Mouse (Mus musculus): ENCODE measurements around the gene Otud7b. TPM values are rescaled to one million over a fixed set of nuclear protein-coding genes. Genes with fewer than 3 reads are reported as not detected.

Otud7b gene
- polyA plus RNA-seq, 1 experiment from 2014 or later: 7.7 TPM

GRCm38 (mm10) chr3:96151836-96152235, 47.5 kb downstream of the Otud7b start:
- Histone ChIP-seq H3K9ac (ENCODE audit: low read depth, low read length) (no peak overlapping the region), H3K4me1 (ENCODE audit: control insufficient read depth, low read depth, low read length) (no peaks in the 10 kb centered on the region), H3K36me3 (ENCODE audit: control insufficient read depth, insufficient read depth) (peaks cover 22% of the 10 kb centered on the region), H3K4me2 (ENCODE audit: low read depth, low read length) (no peak overlapping the region), H3K27ac (ENCODE audit: low read length) (no peak overlapping the region), H3K27me3 (ENCODE audit: control insufficient read depth, insufficient read depth, low read depth, low read length) (no peaks in the 10 kb centered on the region), H3K4me3 (ENCODE audit: low read depth, low read length) (no peak overlapping the region), H3K9me3 (replicated peaks; ENCODE audit: control insufficient read depth, low read length) (no peaks in the 10 kb centered on the region)
- ATAC-seq (ENCODE audit: low read depth): no peak
- WGBS (ENCODE audit: insufficient replicate concordance): 64% methylated on average over 7 of the region's 7 CpGs

GRCm38 (mm10) chr3:96152611-96153010, 48.3 kb downstream of the Otud7b start:
- H3K36me3 ChIP-seq (ENCODE audit: control insufficient read depth, insufficient read depth): peaks cover 22% of the 10 kb centered on the region
- H3K9ac ChIP-seq (ENCODE audit: low read depth, low read length): no peak overlapping the region
- 86% methylated on average over 5 of the region's 5 CpGs for WGBS (ENCODE audit: insufficient replicate concordance)

GRCm38 (mm10) chr3:96155501-96155900, 51.2 kb downstream of the Otud7b start:
- peaks cover 4% of the 10 kb centered on the region for H3K4me1 ChIP-seq (ENCODE audit: control insufficient read depth, low read depth, low read length)
- no peak for ATAC-seq (ENCODE audit: low read depth)
- peaks cover 22% of the 10 kb centered on the region for H3K36me3 ChIP-seq (ENCODE audit: control insufficient read depth, insufficient read depth)
- no peak overlapping the region for H3K27ac ChIP-seq (ENCODE audit: low read length)
- no peak overlapping the region for H3K4me2 ChIP-seq (ENCODE audit: low read depth, low read length)
- 80% methylated on average over 8 of the region's 8 CpGs for WGBS (ENCODE audit: insufficient replicate concordance)
- peaks cover 8% of the 10 kb centered on the region for H3K27me3 ChIP-seq (ENCODE audit: control insufficient read depth, insufficient read depth, low read depth, low read length)
- H3K9ac ChIP-seq (ENCODE audit: low read depth, low read length): no peak overlapping the region
- no peak overlapping the region for H3K4me3 ChIP-seq (ENCODE audit: low read depth, low read length)
- no peaks in the 10 kb centered on the region for H3K9me3 ChIP-seq (replicated peaks; ENCODE audit: control insufficient read depth, low read length)

More at GRCm38 (mm10) chr3:96152611-96153010, 48.3 kb downstream of the Otud7b start:
- Histone ChIP-seq H3K27ac (ENCODE audit: low read length) (no peak overlapping the region), H3K4me2 (ENCODE audit: low read depth, low read length) (no peak overlapping the region), H3K27me3 (ENCODE audit: control insufficient read depth, insufficient read depth, low read depth, low read length) (no peaks in the 10 kb centered on the region), H3K4me3 (ENCODE audit: low read depth, low read length) (no peak overlapping the region), H3K4me1 (ENCODE audit: control insufficient read depth, low read depth, low read length) (no peaks in the 10 kb centered on the region), H3K9me3 (replicated peaks; ENCODE audit: control insufficient read depth, low read length) (no peaks in the 10 kb centered on the region)
- no peak for ATAC-seq (ENCODE audit: low read depth)

- Histone ChIP-seq H3K36me3 (ENCODE audit: control insufficient read depth, insufficient read depth) (peaks cover 2% of the 10 kb centered on the region), H3K4me3 (ENCODE audit: low read depth, low read length) (no peak overlapping the region), H3K9me3 (replicated peaks; ENCODE audit: control insufficient read depth, low read length) (no peaks in the 10 kb centered on the region), H3K27me3 (ENCODE audit: control insufficient read depth, insufficient read depth, low read depth, low read length) (peaks cover 34% of the 10 kb centered on the region), H3K4me1 (ENCODE audit: control insufficient read depth, low read depth, low read length) (peaks cover 4% of the 10 kb centered on the region), H3K9ac (ENCODE audit: low read depth, low read length) (no peak overlapping the region; the same call in 1 of the 2 replicates), H3K4me2 (ENCODE audit: low read depth, low read length) (no peak overlapping the region), H3K27ac (ENCODE audit: low read length) (peak overlapping the region; percentile 45; the same call in 1 of the 2 replicates)
- no peak; the same call in 1 of the 2 replicates for ATAC-seq (ENCODE audit: low read depth)
- 59% methylated on average over 4 of the region's 4 CpGs for WGBS (ENCODE audit: insufficient replicate concordance)
Measured at GRCm38 (mm10) chr3:96159820-96160219, 55.5 kb downstream of the Otud7b start.

GRCm38 (mm10) chr3:96160222-96160802, 56.0 kb downstream of the Otud7b start:
- ATAC-seq (ENCODE audit: low read depth): peak; percentile 53
- no peak overlapping the region for H3K4me2 ChIP-seq (ENCODE audit: low read depth, low read length)
- WGBS (ENCODE audit: insufficient replicate concordance): 39% methylated on average over 4 of the region's 4 CpGs

DNA sequence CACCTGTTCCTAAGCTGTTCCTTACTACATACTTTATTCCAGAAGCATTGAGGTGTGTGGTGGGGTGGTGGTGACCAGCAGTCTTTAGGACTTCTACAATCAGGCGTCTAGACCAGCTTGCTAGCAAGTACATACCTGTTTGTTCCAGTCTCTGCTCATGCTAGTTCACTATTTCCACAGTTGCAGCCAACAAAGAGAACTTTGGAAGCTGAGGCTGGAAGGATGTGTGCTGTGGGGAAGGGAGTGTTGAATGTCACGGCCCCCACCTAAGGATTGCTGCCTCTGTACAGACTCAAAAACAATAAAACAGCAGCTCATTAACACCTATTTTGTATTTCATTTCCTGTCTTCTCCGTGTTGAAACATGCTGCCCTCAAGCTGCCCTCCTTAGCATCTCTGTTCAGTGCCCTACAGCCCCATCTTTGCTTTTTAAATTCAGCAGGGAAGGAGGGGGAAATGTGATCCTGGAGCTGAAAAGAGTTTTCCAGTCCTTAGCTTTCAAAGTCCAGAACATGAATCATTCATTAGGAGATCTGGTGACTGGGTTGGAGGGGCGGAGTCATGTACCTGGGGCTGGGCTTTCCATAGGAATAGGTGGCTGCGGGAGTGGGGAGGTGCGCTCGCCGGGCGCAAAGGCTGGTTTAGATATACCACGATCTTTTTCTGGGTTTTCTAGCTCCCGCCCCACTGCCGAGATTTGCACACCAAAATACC, 56.6 kb downstream of the Otud7b start:
- Histone ChIP-seq H3K27ac (ENCODE audit: low read length) (peak overlapping the region; percentile 79), H3K9me3 (replicated peaks; ENCODE audit: control insufficient read depth, low read length) (no peaks in the 10 kb centered on the region), H3K4me2 (ENCODE audit: low read depth, low read length) (peak overlapping the region; percentile 61), H3K4me1 (ENCODE audit: control insufficient read depth, low read depth, low read length) (peaks cover 4% of the 10 kb centered on the region), H3K9ac (ENCODE audit: low read depth, low read length) (peak overlapping the region; percentile 46), H3K36me3 (ENCODE audit: control insufficient read depth, insufficient read depth) (no peaks in the 10 kb centered on the region), H3K4me3 (ENCODE audit: low read depth, low read length) (peak overlapping the region; percentile 47), H3K27me3 (ENCODE audit: control insufficient read depth, insufficient read depth, low read depth, low read length) (peaks cover 34% of the 10 kb centered on the region)
- WGBS (ENCODE audit: insufficient replicate concordance): 4% methylated on average over 12 of the region's 12 CpGs
- ATAC-seq (ENCODE audit: low read depth): peak; percentile 76

More at GRCm38 (mm10) chr3:96160222-96160802, 56.0 kb downstream of the Otud7b start:
- Histone ChIP-seq H3K4me3 (ENCODE audit: low read depth, low read length) (no peak overlapping the region), H3K27me3 (ENCODE audit: control insufficient read depth, insufficient read depth, low read depth, low read length) (peaks cover 34% of the 10 kb centered on the region), H3K4me1 (ENCODE audit: control insufficient read depth, low read depth, low read length) (peaks cover 4% of the 10 kb centered on the region), H3K36me3 (ENCODE audit: control insufficient read depth, insufficient read depth) (no peaks in the 10 kb centered on the region; the same call in 1 of the 2 replicates), H3K9me3 (replicated peaks; ENCODE audit: control insufficient read depth, low read length) (no peaks in the 10 kb centered on the region), H3K27ac (ENCODE audit: low read length) (peak overlapping the region; percentile 72), H3K9ac (ENCODE audit: low read depth, low read length) (no peak overlapping the region)

DNA sequence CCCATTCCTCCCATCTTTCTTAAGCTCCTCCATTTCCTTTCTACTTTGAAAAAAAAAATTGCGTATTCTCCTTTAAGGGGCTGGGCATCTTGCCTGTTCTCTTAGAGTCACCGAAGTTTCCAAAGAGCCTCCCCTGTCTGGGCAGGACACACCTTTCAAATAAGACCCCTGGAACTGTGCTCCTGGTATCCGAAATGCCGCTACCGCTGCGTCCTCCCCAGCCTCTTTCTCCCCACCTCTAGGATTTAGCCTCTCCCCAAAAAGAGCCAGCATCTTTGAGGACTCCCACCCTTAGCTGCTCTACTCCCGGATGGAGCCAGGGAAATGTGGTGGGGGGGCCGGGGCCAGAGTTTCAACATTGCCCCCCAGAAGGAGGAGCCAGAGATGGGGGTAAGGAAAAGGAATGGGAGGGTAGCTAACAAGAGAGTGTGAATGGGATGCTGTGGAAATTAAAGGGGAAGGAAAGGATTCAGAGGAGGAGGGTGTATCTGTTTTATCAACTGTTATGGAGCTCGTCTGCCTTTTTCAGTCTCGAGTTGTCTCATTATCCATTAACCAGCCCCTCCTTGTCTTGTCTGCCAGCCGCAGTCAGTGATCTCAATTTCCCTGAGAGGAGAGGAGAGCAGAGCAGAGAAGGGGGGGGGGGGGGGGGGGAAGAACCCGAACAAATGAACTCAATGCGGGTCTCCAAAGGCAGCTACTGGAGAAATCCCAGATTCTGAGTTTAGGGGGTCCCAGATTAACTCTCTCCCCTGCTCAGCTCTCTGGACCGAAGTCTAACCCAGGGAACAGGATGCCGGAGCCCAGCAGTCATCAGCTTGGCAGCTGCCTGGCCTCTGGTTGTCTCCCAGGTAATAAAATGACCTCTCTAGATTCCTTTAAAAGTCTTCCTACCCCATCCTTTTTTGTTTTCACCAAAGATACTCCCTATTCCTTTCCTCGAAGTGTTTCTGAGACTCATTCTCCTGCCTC, 57.8 kb downstream of the Otud7b start, which contains the start of gene Mtmr11:
Mtmr11 (plus strand) TSS at position 136 of the 972 bp plus-strand sequence.
- Histone ChIP-seq H3K36me3 (ENCODE audit: control insufficient read depth, insufficient read depth) (no peaks in the 10 kb centered on the region), H3K27ac (ENCODE audit: low read length) (peak within 1 kb of the TSS; percentile 79), H3K4me1 (ENCODE audit: control insufficient read depth, low read depth, low read length) (peaks cover 4% of the 10 kb centered on the region), H3K4me2 (ENCODE audit: low read depth, low read length) (peak within 1 kb of the TSS; percentile 61), H3K27me3 (ENCODE audit: control insufficient read depth, insufficient read depth, low read depth, low read length) (peaks cover 34% of the 10 kb centered on the region), H3K4me3 (ENCODE audit: low read depth, low read length) (peak within 1 kb of the TSS; percentile 47), H3K9ac (ENCODE audit: low read depth, low read length) (peak within 1 kb of the TSS; percentile 46), H3K9me3 (replicated peaks; ENCODE audit: control insufficient read depth, low read length) (no peaks in the 10 kb centered on the region)
- no peak for ATAC-seq (ENCODE audit: low read depth)
- 10% methylated on average over 16 of the region's 16 CpGs for WGBS (ENCODE audit: insufficient replicate concordance)

DNA sequence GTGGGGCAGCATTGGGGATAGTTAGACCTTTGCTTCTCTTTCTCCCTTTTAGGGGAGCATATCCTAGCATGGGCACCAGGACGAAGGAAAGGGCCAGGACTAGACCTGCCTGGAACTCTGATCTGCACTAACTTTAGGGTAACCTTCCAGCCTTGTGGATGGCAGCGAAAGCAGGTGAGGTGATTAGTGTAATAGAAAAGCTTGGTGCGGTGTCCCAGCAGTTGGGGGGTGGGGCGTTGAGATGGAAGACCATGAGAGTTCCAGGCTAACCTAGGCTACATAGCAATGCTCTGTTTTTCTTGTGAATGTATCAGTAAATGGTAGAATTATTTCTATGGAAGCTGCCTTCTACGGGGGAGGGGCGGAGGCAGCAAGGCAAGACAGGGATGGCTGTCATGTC, 58.7 kb downstream of the Otud7b start:
- WGBS (ENCODE audit: insufficient replicate concordance): 73% methylated on average over 6 of the region's 6 CpGs
- Histone ChIP-seq H3K4me2 (ENCODE audit: low read depth, low read length) (no peak overlapping the region), H3K9ac (ENCODE audit: low read depth, low read length) (no peak overlapping the region), H3K27ac (ENCODE audit: low read length) (no peak overlapping the region), H3K4me3 (ENCODE audit: low read depth, low read length) (no peak overlapping the region), H3K36me3 (ENCODE audit: control insufficient read depth, insufficient read depth) (no peaks in the 10 kb centered on the region), H3K9me3 (replicated peaks; ENCODE audit: control insufficient read depth, low read length) (no peaks in the 10 kb centered on the region), H3K4me1 (ENCODE audit: control insufficient read depth, low read depth, low read length) (peaks cover 4% of the 10 kb centered on the region), H3K27me3 (ENCODE audit: control insufficient read depth, insufficient read depth, low read depth, low read length) (peaks cover 34% of the 10 kb centered on the region)
- no peak for ATAC-seq (ENCODE audit: low read depth)
